Mouse (Mus musculus): ENCODE results near the gene Exoc3l2. TPM values are rescaled to one million over a fixed set of nuclear protein-coding genes. Genes with fewer than 3 reads are reported as not detected.
A peak's percentile ranks its signal among the peaks of the same experiment; 100 is the strongest.
"Not testable (repeated sequence)": the region's sequence is repeated elsewhere in the genome, so short reads cannot be mapped to it uniquely, and the experiment has no call there.

Gene Exoc3l2
- total RNA-seq, 4 experiments from 2014 or later: 0.08 to 0.41 (median 0.38) TPM

GRCm38 (mm10) chr7:19486549-19486948 is 23.4 kb downstream of the Exoc3l2 start:
- DNase-seq (ENCODE audit: low spot score in 2 of 2): no peak

GRCm38 (mm10) chr7:19489525-19489924 is 26.4 kb downstream of the Exoc3l2 start:
- DNase-seq (ENCODE audit: low spot score in 2 of 2): no peak

- DNase-seq (ENCODE audit: low spot score in 2 of 2): no peak
Observed at GRCm38 (mm10) chr7:19491731-19492130, 28.6 kb downstream of the Exoc3l2 start.

GRCm38 (mm10) chr7:19494751-19495474 is 31.8 kb downstream of the Exoc3l2 start:
- DNase-seq (ENCODE audit: low spot score in 2 of 2): no peak

GRCm38 (mm10) chr7:19495521-19496213 is 32.5 kb downstream of the Exoc3l2 start:
- no peak for DNase-seq (ENCODE audit: low spot score in 2 of 2)

- DNase-seq (ENCODE audit: low spot score in 2 of 2): no peak
Observed at GRCm38 (mm10) chr7:19496214-19496555, 33.1 kb downstream of the Exoc3l2 start.

GRCm38 (mm10) chr7:19498326-19498725 is 35.2 kb downstream of the Exoc3l2 start:
- no peak for DNase-seq (ENCODE audit: low spot score in 2 of 2)

GRCm38 (mm10) chr7:19500420-19501363 is 37.6 kb downstream of the Exoc3l2 start:
- no peak for DNase-seq (ENCODE audit: low spot score in 2 of 2)

GRCm38 (mm10) chr7:19501658-19502057 is 38.5 kb downstream of the Exoc3l2 start:
- no peak for DNase-seq (ENCODE audit: low spot score in 2 of 2)

- no peak for DNase-seq (ENCODE audit: low spot score in 2 of 2)
Observed at GRCm38 (mm10) chr7:19503481-19504068, 40.4 kb downstream of the Exoc3l2 start.

GRCm38 (mm10) chr7:19506326-19506725 is 43.2 kb downstream of the Exoc3l2 start:
- no peak for DNase-seq (ENCODE audit: low spot score in 2 of 2)

- DNase-seq (ENCODE audit: low spot score in 2 of 2): no peak
Observed at GRCm38 (mm10) chr7:19506969-19507611, 44.0 kb downstream of the Exoc3l2 start.

- DNase-seq (ENCODE audit: low spot score in 2 of 2): no peak
Observed at GRCm38 (mm10) chr7:19507612-19507981, 44.5 kb downstream of the Exoc3l2 start.

- DNase-seq (ENCODE audit: low spot score in 2 of 2): peak; percentile 90 to 95
Observed at GRCm38 (mm10) chr7:19508150-19508923, 45.2 kb downstream of the Exoc3l2 start, which contains the start of the genes Bloc1s3 and Trappc6a. TSS of gene Bloc1s3 (minus strand) at chr7:19508367. TSS of gene Trappc6a (plus strand) at chr7:19508395.

- DNase-seq (ENCODE audit: low spot score in 2 of 2): no peak
Observed at GRCm38 (mm10) chr7:19508924-19509568, 45.9 kb downstream of the Exoc3l2 start.

- no peak for DNase-seq (ENCODE audit: low spot score in 2 of 2)
Observed at GRCm38 (mm10) chr7:19509786-19510185, 46.7 kb downstream of the Exoc3l2 start.

- not testable (repeated sequence) for DNase-seq (ENCODE audit: low spot score in 2 of 2)
Observed at GRCm38 (mm10) chr7:19511934-19512333, 48.8 kb downstream of the Exoc3l2 start.

GRCm38 (mm10) chr7:19512353-19512752 is 49.2 kb downstream of the Exoc3l2 start:
- DNase-seq (ENCODE audit: low spot score in 2 of 2): no peak

- DNase-seq (ENCODE audit: low spot score in 2 of 2): no peak
Observed at GRCm38 (mm10) chr7:19517652-19518365, 54.7 kb downstream of the Exoc3l2 start, which contains the start of gene Nkpd1. TSS of gene Nkpd1 (plus strand) at chr7:19517838.
